Mouse (Mus musculus) forebrain, postnatal 0 days (tissue): ENCODE measurements around the gene Calhm5. TPM values are rescaled to one million over a fixed set of nuclear protein-coding genes. Genes with fewer than 3 reads are reported as not detected.
A peak's percentile ranks its signal among the peaks of the same experiment; 100 is the strongest.

ENCODE experiments used
- ATAC-seq: fragments of 200-750 bp; cut with Nextera tagmentation; 2 replicates; pipeline ENCODE4 v1.8.0; 2017; ENCODE audit warnings: mild to moderate bottlenecking, moderate library complexity
- DNase-seq: peaks from one replicate; pipeline ENCODE4 v3.0.0-alpha.2; 2015
- H3K27ac ChIP-seq: fragments of 300-500 bp; sonication (generic); 2 replicates; pipeline ENCODE4 v1.5.1; 2014; ENCODE audit warnings: low read depth, mild to moderate bottlenecking, antibody characterized with exemption, low read length, moderate library complexity, mixed read lengths
- H3K27me3 ChIP-seq: fragments of 300-500 bp; sonication (generic); 2 replicates; pipeline ENCODE4 v1.6.1; 2014; ENCODE audit warnings: mild to moderate bottlenecking, low read length, mixed read lengths; ENCODE audit not compliant: insufficient read depth
- H3K36me3 ChIP-seq: fragments of 300-500 bp; sonication (generic); 2 replicates; pipeline ENCODE4 v1.6.1; 2014; ENCODE audit warnings: mild to moderate bottlenecking, moderate library complexity; ENCODE audit not compliant: insufficient read depth
- H3K4me1 ChIP-seq: fragments of 300-500 bp; sonication (generic); 2 replicates; pipeline ENCODE4 v1.6.1; 2014; ENCODE audit warnings: antibody characterized with exemption; ENCODE audit not compliant: insufficient read depth
- H3K4me2 ChIP-seq: fragments of 300-500 bp; sonication (generic); 2 replicates; pipeline ENCODE4 v1.6.1; 2014; ENCODE audit warnings: low read depth, mild to moderate bottlenecking, moderate library complexity
- H3K4me3 ChIP-seq: fragments of 300-500 bp; sonication (generic); 2 replicates; pipeline ENCODE4 v1.5.1; 2014; ENCODE audit warnings: low read depth, low read length, mixed read lengths
- H3K9ac ChIP-seq: fragments of 300-500 bp; sonication (generic); 2 replicates; pipeline ENCODE4 v1.6.1; 2014; ENCODE audit warnings: mild to moderate bottlenecking
- H3K9me3 ChIP-seq: fragments of 300-500 bp; sonication (generic); 2 replicates; pipeline ENCODE4 v1.6.1; 2016; ENCODE audit warnings: low read length
- CTCF ChIP-seq: sonication (generic); IDR thresholded peaks from 2 replicates; pipeline ENCODE4 v1.5.1; 2016; ENCODE audit warnings: antibody characterized with exemption, control low read depth, low read depth
- WGBS: fragments of 180-500 bp; shearing (Covaris S2); extraction: QIAGEN DNeasy Blood & Tissue Kit; methylation state at CpG from one replicate; pipeline ENCODE4 v1.1.7; 2014; 5-methylcytosine and 5-hydroxymethylcytosine counted together
- polyA plus RNA-seq: library from polyadenylated mRNA; unstranded; fragments of >200 nt; fragmentation: Nextera tagmentation; extraction: Ambion mirVana; gene quantifications from 2 replicates; pipeline ENCODE4 v1.2.1, GENCODE M21; 2015
- total RNA-seq: library from RNA; depleted of rRNA; stranded (reverse); fragments of >200 nt; gene quantifications from 2 replicates; pipeline ENCODE4 v1.2.3, GENCODE M21; 2014

Calhm5 gene
- total and polyA plus RNA-seq, 2 experiments from 2014 or later: 0.76 to 0.79 TPM

GRCm38 (mm10) chr10:34127392-34128378, 31.4 kb upstream of the Calhm5 start, which contains the start of gene Calhm6:
TSS of gene Calhm6 (minus strand) at chr10:34127984.
- peak; percentile 54 for DNase-seq
- Histone ChIP-seq H3K4me1 (no peaks in the 10 kb centered on the region), H3K4me2 (peak within 1 kb of the TSS; percentile 73), H3K9me3 (no peaks in the 10 kb centered on the region), H3K36me3 (no peaks in the 10 kb centered on the region), H3K27ac (no peak within 1 kb of the TSS), H3K9ac (peak within 1 kb of the TSS; percentile 58), H3K27me3 (no peaks in the 10 kb centered on the region), H3K4me3 (peak within 1 kb of the TSS; percentile 52)
- no peak for TF ChIP-seq CTCF
- ATAC-seq: peak; percentile 89
- WGBS: 19% methylated on average over 44 of the region's 44 CpGs

DNA sequence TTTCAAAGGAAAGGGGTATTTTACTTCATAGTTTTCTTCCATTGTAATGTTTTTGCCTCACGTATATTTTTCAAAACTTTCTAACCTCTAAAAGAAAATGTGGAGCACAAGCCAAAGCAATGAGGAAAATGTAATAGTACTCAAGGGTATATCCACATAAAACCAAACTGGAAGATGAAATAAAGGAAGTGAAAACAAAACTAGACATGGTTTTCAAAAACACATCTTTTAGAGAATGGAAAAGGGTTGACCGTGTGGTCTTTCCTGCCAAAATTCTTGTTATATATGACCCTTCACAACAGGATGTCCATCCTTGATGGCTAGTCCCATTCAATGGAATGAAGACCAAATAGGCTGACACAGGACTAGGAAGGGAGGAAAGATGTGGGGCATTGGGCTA, 22.1 kb upstream of the Calhm5 start:
- no peak overlapping the region for H3K27ac ChIP-seq
- 95% methylated on average over 2 of the region's 2 CpGs for WGBS
- H3K9ac ChIP-seq: no peak overlapping the region

DNA sequence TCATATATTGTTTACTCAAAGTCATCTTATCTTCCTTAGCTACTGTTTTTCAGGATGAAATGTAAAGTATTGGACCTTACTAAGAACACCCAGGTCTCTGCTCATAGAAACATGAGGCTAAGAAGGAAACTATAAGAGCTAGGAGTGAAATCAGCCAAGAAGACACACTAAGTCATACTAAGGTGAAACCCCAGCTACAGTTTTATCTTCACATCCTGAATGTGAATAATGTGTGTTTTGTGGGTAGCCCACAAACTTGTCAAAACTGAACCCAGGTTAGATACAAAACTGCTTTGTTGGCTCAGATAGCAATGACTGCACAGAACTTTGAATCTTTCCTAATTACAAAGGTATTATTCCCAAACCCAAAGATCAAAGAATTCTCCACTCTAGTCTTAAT, 21.5 kb upstream of the Calhm5 start:
- DNase-seq: no peak
- no peaks in the 10 kb centered on the region for H3K27me3 ChIP-seq
- no peaks in the 10 kb centered on the region for H3K4me1 ChIP-seq
- no peak overlapping the region for H3K27ac ChIP-seq
- H3K4me3 ChIP-seq: no peak overlapping the region
- H3K4me2 ChIP-seq: no peak overlapping the region
- no peaks in the 10 kb centered on the region for H3K36me3 ChIP-seq
- H3K9me3 ChIP-seq: no peaks in the 10 kb centered on the region
- TF ChIP-seq CTCF: no peak
- ATAC-seq: no peak
- H3K9ac ChIP-seq: no peak overlapping the region

More for the DNA sequence above, 22.1 kb upstream of the Calhm5 start:
- Histone ChIP-seq H3K9me3 (no peaks in the 10 kb centered on the region), H3K4me1 (no peaks in the 10 kb centered on the region), H3K36me3 (no peaks in the 10 kb centered on the region), H3K4me2 (no peak overlapping the region), H3K4me3 (no peak overlapping the region), H3K27me3 (no peaks in the 10 kb centered on the region)
- ATAC-seq (no peak), DNase-seq (no peak)
- no peak for TF ChIP-seq CTCF

DNA sequence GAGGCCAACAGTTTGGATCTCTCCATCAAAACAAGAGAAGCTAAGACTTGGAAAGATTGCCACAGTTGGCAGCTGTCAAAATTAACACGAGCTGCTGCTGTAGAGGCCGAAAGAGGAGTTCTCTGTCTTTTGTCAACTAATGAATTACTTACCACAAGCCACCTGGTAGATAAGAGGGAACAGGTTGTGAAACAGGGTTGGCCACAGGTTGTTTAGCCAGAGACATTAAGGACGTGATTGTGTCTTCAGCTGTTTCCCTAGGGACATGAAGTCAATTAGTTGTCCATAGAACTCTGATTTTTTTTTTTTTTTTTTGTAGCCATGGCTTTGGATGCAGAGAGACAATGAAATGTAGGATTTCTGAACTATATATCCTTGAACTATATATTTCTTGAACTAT, 20.8 kb upstream of the Calhm5 start:
- Histone ChIP-seq H3K4me2 (no peak overlapping the region), H3K36me3 (no peaks in the 10 kb centered on the region), H3K9ac (no peak overlapping the region), H3K27ac (no peak overlapping the region), H3K27me3 (no peaks in the 10 kb centered on the region), H3K4me3 (no peak overlapping the region), H3K9me3 (no peaks in the 10 kb centered on the region), H3K4me1 (no peaks in the 10 kb centered on the region)
- ATAC-seq (no peak), DNase-seq (no peak)
- TF ChIP-seq CTCF: no peak
- WGBS: 54% methylated on average over 3 of the region's 3 CpGs

DNA sequence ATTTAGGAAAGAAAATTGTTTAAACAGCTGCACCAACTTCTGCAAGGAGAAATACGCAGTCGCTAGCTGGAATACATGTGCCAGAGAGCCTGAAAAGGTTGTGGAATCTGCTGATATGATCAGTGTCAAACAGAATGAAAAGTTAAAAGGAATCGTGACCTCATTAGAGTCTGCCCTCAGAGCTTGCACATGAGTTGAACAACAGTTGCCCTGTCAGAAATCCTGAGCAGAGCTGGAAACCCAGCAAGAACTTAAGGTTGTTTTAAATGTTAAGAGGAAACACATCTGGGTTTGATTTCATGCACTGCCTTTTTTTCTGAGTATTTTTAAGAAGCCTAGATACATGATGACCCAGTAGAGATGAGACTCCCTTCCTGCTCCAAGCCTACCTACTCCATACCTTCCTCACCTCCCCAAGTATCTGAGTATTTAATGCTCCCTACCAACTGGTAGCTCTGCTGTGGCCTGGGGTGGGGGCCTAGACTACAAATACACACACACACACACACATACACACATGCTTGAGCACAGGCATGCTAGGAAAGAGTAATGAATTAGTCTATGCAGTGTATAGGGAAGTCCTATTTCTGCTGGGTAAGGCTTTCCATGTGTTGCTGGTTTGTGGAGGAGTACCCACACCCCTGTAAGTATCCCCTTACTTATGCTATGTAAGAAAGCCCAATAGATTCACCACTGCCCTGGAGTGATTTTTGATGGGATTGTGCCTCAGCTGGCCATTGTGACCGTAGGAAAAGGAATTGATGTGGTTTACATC, 15.8 kb upstream of the Calhm5 start:
- Histone ChIP-seq H3K9me3 (no peaks in the 10 kb centered on the region), H3K9ac (no peak overlapping the region), H3K27ac (no peak overlapping the region), H3K4me2 (no peak overlapping the region), H3K36me3 (no peaks in the 10 kb centered on the region), H3K4me1 (no peaks in the 10 kb centered on the region), H3K27me3 (no peaks in the 10 kb centered on the region), H3K4me3 (no peak overlapping the region)
- 88% methylated on average over 4 of the region's 4 CpGs for WGBS
- ATAC-seq: no peak
- DNase-seq: no peak
- TF ChIP-seq CTCF: no peak

DNA sequence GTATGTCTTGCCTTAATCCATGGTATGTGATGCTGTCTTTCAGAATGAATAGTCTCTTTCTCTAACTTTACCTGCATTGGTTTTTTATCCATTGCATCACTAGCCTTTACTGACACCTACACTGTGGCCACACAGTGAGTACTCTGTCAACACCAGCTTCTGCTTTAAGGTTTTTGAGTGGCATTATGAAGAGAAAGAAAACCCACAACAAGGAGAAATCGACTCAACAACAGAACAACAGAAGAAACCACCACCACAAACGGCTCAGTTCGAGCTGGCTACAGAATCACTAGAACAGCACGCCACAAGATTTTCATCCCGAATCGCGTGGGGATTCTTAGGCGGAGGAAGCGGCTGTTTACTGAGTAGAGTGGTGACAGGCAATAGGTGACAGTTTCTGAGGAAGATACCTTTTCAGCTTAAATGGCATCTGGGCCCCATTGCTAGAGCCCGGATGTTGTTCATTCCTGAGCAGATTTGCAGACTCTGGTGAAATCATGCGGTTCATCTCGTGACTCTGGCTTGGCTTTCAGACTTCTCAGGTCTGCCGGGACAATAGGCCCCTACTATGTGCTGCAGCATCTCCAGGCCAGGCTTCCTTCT, 14.6 kb upstream of the Calhm5 start:
- ATAC-seq (no peak), DNase-seq (no peak)
- no peaks in the 10 kb centered on the region for H3K27me3 ChIP-seq
- H3K36me3 ChIP-seq: no peaks in the 10 kb centered on the region
- WGBS: 85% methylated on average over 13 of the region's 13 CpGs
- H3K4me3 ChIP-seq: no peak overlapping the region
- no peaks in the 10 kb centered on the region for H3K9me3 ChIP-seq
- H3K9ac ChIP-seq: no peak overlapping the region
- no peak overlapping the region for H3K27ac ChIP-seq
- H3K4me1 ChIP-seq: no peaks in the 10 kb centered on the region
- no peak overlapping the region for H3K4me2 ChIP-seq
- no peak for TF ChIP-seq CTCF
